Mouse (Mus musculus) gastrocnemius, postnatal 25 days (tissue): Measurements from ENCODE around the gene Swt1. TPM values are rescaled to one million over a fixed set of nuclear protein-coding genes. Genes with fewer than 3 reads are reported as not detected.
"Not testable (repeated sequence)": the region's sequence is repeated elsewhere in the genome, so short reads cannot be mapped to it uniquely, and the experiment has no call there.

Experiments
- DNase-seq: peaks from one replicate; pipeline ENCODE4 v3.0.0; 2022
- total RNA-seq, 2 experiments: library from RNA; stranded (reverse); gene quantifications; 1 replicate in 1 of 2; 2 replicates in 1 of 2; pipeline ENCODE4 v1.2.3; 2021

Swt1 gene
- total RNA-seq, 2 experiments from 2014 or later, result 8.4 to 9.9 TPM

GRCm38 (mm10) chr1:151367721-151368324, 60.4 kb downstream of the Swt1 start:
- DNase-seq, result no peak

GRCm38 (mm10) chr1:151366944-151367605, 61.2 kb downstream of the Swt1 start:
- no peak for DNase-seq

- no peak for DNase-seq
These were observed 68.9 kb downstream of the Swt1 start for GRCm38 (mm10) chr1:151359374-151359773.

GRCm38 (mm10) chr1:151355994-151356393, 72.3 kb downstream of the Swt1 start:
- no peak for DNase-seq

GRCm38 (mm10) chr1:151352911-151353310, 75.3 kb downstream of the Swt1 start:
- DNase-seq, result no peak

- not testable (repeated sequence) for DNase-seq
These were observed 80.0 kb downstream of the Swt1 start for GRCm38 (mm10) chr1:151348293-151348692.

- DNase-seq, result no peak
These were observed 81.6 kb downstream of the Swt1 start for GRCm38 (mm10) chr1:151346681-151347127.

- DNase-seq, result no peak
These were observed 82.4 kb downstream of the Swt1 start for GRCm38 (mm10) chr1:151345863-151346195.

GRCm38 (mm10) chr1:151345109-151345862, 83.0 kb downstream of the Swt1 start:
- DNase-seq, result peak; percentile 96

GRCm38 (mm10) chr1:151344283-151345108, 83.8 kb downstream of the Swt1 start, which contains the start of gene Ivns1abp:
Ivns1abp (plus strand) TSS chr1:151344477.
- peak; percentile 98 for DNase-seq

- no peak for DNase-seq
These were observed 84.5 kb downstream of the Swt1 start for GRCm38 (mm10) chr1:151343571-151344282.

- DNase-seq, result no peak
These were observed 85.3 kb downstream of the Swt1 start for GRCm38 (mm10) chr1:151342968-151343367.

GRCm38 (mm10) chr1:151342311-151342710, 85.9 kb downstream of the Swt1 start:
- no peak for DNase-seq

- no peak for DNase-seq
These were observed 86.8 kb downstream of the Swt1 start for GRCm38 (mm10) chr1:151341321-151342044.

- no peak for DNase-seq
These were observed 89.3 kb downstream of the Swt1 start for GRCm38 (mm10) chr1:151338941-151339340.

GRCm38 (mm10) chr1:151338234-151338633, 90.0 kb downstream of the Swt1 start:
- no peak for DNase-seq

GRCm38 (mm10) chr1:151332819-151333218, 95.4 kb downstream of the Swt1 start:
- DNase-seq, result no peak

- no peak for DNase-seq
These were observed 98.7 kb downstream of the Swt1 start for GRCm38 (mm10) chr1:151329601-151330000.

GRCm38 (mm10) chr1:151328341-151329097, 99.7 kb downstream of the Swt1 start:
- DNase-seq, result no peak

GRCm38 (mm10) chr1:151325328-151325727, 102.9 kb downstream of the Swt1 start:
- DNase-seq, result no peak
